Mouse (Mus musculus): ENCODE results near the gene Hist1h1t.

- TF ChIP-seq CTCF (IDR thresholded peaks at IDR 0.05; ENCODE audit: low read depth, low read length) (no peak), EP300 (IDR thresholded peaks at IDR 0.05; ENCODE audit: insufficient read depth, low read depth, low read length) (0 out of 2 replicates have a peak, but pooled peaks have one; percentile 54), POLR2A (IDR thresholded peaks at IDR 0.05; ENCODE audit: insufficient read depth, low read length) (peak; percentile 100)
Measured at GRCm38 (mm10) chr13:23698300-23698693, 2.7 kb downstream of the Hist1h1t start, which contains the start of gene Hist1h4c.

All from ES-Bruce4 (cell line).